ENCODE assay signal across 11 mouse cellular contexts in genomic region chr9:29103993-29104392, GRCm38 (mm10).
DNase-seq lines count a peak whose midpoint lies in the region; ATAC-seq and TF ChIP-seq lines count a peak whose summit lies in the region.
"Had no signal": no experiment of that assay in that cellular context is flagged by ENCODE, and none has a peak within 500 bp of the region (broad histone marks: within the 10 kb centered on the region; RNA-seq: fewer than 3 reads in every experiment).

No protein-coding gene starts in this region.

- ATAC-seq in hindbrain, postnatal 0 days = peak; percentile 87
- ATAC-seq in hindbrain, embryonic 12.5 days (ENCODE audit: low FRiP score) = no peak
- peak; percentile 97 for ATAC-seq in forebrain, embryonic 14.5 days

- H3K4me1 ChIP-seq in hindbrain, postnatal 0 days (ENCODE audit: insufficient read depth, low read length) = peaks cover 6% of the 10 kb centered on the region; the same call in 1 of the 2 replicates
- H3K4me1 ChIP-seq in hindbrain, embryonic 12.5 days = no peaks in the 10 kb centered on the region
- H3K4me1 ChIP-seq in forebrain, embryonic 14.5 days (ENCODE audit: control insufficient read depth, insufficient read depth, low read length) = peaks cover 6% of the 10 kb centered on the region; the same call in 1 of the 2 replicates
- H3K4me1 ChIP-seq: hindbrain, embryonic 10.5 days had no signal

- WGBS in hindbrain, postnatal 0 days = 27% methylated on average over 6 of the region's 6 CpGs
- WGBS in hindbrain, embryonic 12.5 days = 54% methylated on average over 6 of the region's 6 CpGs
- WGBS in forebrain, embryonic 14.5 days = 19% methylated on average over 6 of the region's 6 CpGs

- no peak overlapping the region for H3K9ac ChIP-seq in hindbrain, postnatal 0 days (replicated peaks; ENCODE audit: low read length)
- H3K9ac ChIP-seq in hindbrain, embryonic 12.5 days = no peak overlapping the region
- H3K9ac ChIP-seq in forebrain, embryonic 14.5 days (ENCODE audit: low read length) = no peak overlapping the region

- H3K27me3 ChIP-seq in hindbrain, postnatal 0 days (ENCODE audit: insufficient read depth, low read length) = no peaks in the 10 kb centered on the region
- H3K27me3 ChIP-seq in hindbrain, embryonic 12.5 days = no peaks in the 10 kb centered on the region
- no peaks in the 10 kb centered on the region for H3K27me3 ChIP-seq in forebrain, embryonic 14.5 days (replicated peaks; ENCODE audit: control insufficient read depth, insufficient read depth, low read length)
- H3K27me3 ChIP-seq: CH12.LX had no signal

- peak; percentile 79 for DNase-seq in hindbrain, postnatal 0 days (ENCODE audit: low spot score)
- DNase-seq in cerebellum, adult 11 months = peak; percentile 85
- peak; percentile 92 for DNase-seq in forebrain, embryonic 14.5 days (ENCODE audit: low spot score)
- DNase-seq in layer of hippocampus, adult 2 months (ENCODE audit: low spot score in 2 of 2) = peak; percentile 22 to 49
- no peak for DNase-seq in ovary, adult 18-20 months (ENCODE audit: low spot score)
- DNase-seq in left cerebral cortex, adult 8-10 months (ENCODE audit: low spot score in 2 of 2) = no peak
- DNase-seq: kidney, postnatal 14 days; lung, postnatal 14 days had no signal

- H3K36me3 ChIP-seq in hindbrain, postnatal 0 days (ENCODE audit: insufficient read depth, low read length) = no peaks in the 10 kb centered on the region
- no peaks in the 10 kb centered on the region for H3K36me3 ChIP-seq in hindbrain, embryonic 12.5 days
- no peaks in the 10 kb centered on the region for H3K36me3 ChIP-seq in forebrain, embryonic 14.5 days (ENCODE audit: control insufficient read depth, insufficient read depth, low read length)
- H3K36me3 ChIP-seq: hindbrain, embryonic 10.5 days had no signal

- no peak overlapping the region for H3K4me2 ChIP-seq in hindbrain, postnatal 0 days (ENCODE audit: low read depth, low read length)
- no peak overlapping the region for H3K4me2 ChIP-seq in hindbrain, embryonic 12.5 days (replicated peaks)
- H3K4me2 ChIP-seq in forebrain, embryonic 14.5 days (ENCODE audit: low read length) = no peak overlapping the region

- H3K9me3 ChIP-seq in hindbrain, postnatal 0 days (ENCODE audit: low read length) = no peaks in the 10 kb centered on the region
- H3K9me3 ChIP-seq in hindbrain, embryonic 12.5 days (replicated peaks) = no peaks in the 10 kb centered on the region
- no peaks in the 10 kb centered on the region for H3K9me3 ChIP-seq in forebrain, embryonic 14.5 days (replicated peaks; ENCODE audit: control insufficient read depth, low read length)
- H3K9me3 ChIP-seq: hindbrain, embryonic 10.5 days had no signal

- no peak overlapping the region for H3K4me3 ChIP-seq in hindbrain, postnatal 0 days (ENCODE audit: low read length)
- no peak overlapping the region for H3K4me3 ChIP-seq in hindbrain, embryonic 12.5 days
- H3K4me3 ChIP-seq in forebrain, embryonic 14.5 days (ENCODE audit: low read depth, low read length) = no peak overlapping the region
- H3K4me3 ChIP-seq in layer of hippocampus, adult 2 months = no peak overlapping the region
- H3K4me3 ChIP-seq: hindbrain, embryonic 10.5 days had no signal

- no peak for TF ChIP-seq CTCF in hindbrain, postnatal 0 days (IDR thresholded peaks at IDR 0.05; ENCODE audit: low read depth)
- no peak for TF ChIP-seq CTCF in layer of hippocampus, adult 2 months (conservative IDR thresholded peaks at IDR 0.05)

- no peak overlapping the region for H3K27ac ChIP-seq in hindbrain, postnatal 0 days
- H3K27ac ChIP-seq in hindbrain, embryonic 12.5 days = no peak overlapping the region
- H3K27ac ChIP-seq in forebrain, embryonic 14.5 days (ENCODE audit: low read depth, low read length) = peak overlapping the region; percentile 63
- no peak overlapping the region for H3K27ac ChIP-seq in layer of hippocampus, adult 2 months
- H3K27ac ChIP-seq: hindbrain, embryonic 10.5 days had no signal

Comparison
In these comparisons a context has a peak if more than half of its experiments do, and no peak if none do; other contexts are left out.
1. DNase-seq: peak in hindbrain, postnatal 0 days (single experiment), cerebellum, adult 11 months (single experiment), forebrain, embryonic 14.5 days (single experiment) and layer of hippocampus, adult 2 months (2 of 2); none in ovary, adult 18-20 months (single experiment) and left cerebral cortex, adult 8-10 months (0 of 2).